Mouse (Mus musculus) left cerebral cortex, adult 8-10 months (tissue): ENCODE results near the gene Gm10282. TPM values are rescaled to one million over a fixed set of nuclear protein-coding genes. Genes with fewer than 3 reads are reported as not detected.

Experiments
- DNase-seq, 2 experiments: peaks; one replicate each; pipeline ENCODE4 v3.0.0; 2022; ENCODE audit warnings: low spot score in 2 of 2
- total RNA-seq, 4 experiments: library from RNA; stranded (reverse); gene quantifications; 2 replicates each; pipeline ENCODE4 v1.2.4; 2022

Gene Gm10282
- total RNA-seq, 4 experiments from 2014 or later: 5.1 to 8.2 (median 6.0) TPM

GRCm38 (mm10) chr8:72300654-72301400 is 4.2 kb downstream of the Gm10282 start:
- DNase-seq: no peak

GRCm38 (mm10) chr8:72298928-72299327 is 6.1 kb downstream of the Gm10282 start:
- no peak for DNase-seq

- no peak for DNase-seq
Measured at GRCm38 (mm10) chr8:72296561-72296960, 8.5 kb downstream of the Gm10282 start.

GRCm38 (mm10) chr8:72295679-72296078 is 9.4 kb downstream of the Gm10282 start:
- peak; percentile 32 to 54 for DNase-seq

- DNase-seq: no peak
Measured at GRCm38 (mm10) chr8:72295125-72295524, 9.9 kb downstream of the Gm10282 start.

- DNase-seq: no peak
Measured at GRCm38 (mm10) chr8:72293309-72293708, 11.8 kb downstream of the Gm10282 start.

- no peak for DNase-seq
Measured at GRCm38 (mm10) chr8:72291104-72291503, 14.0 kb downstream of the Gm10282 start.

GRCm38 (mm10) chr8:72289051-72289450 is 16.0 kb downstream of the Gm10282 start:
- no peak for DNase-seq

- no peak for DNase-seq
Measured at GRCm38 (mm10) chr8:72285285-72285684, 19.8 kb downstream of the Gm10282 start.

- no peak for DNase-seq
Measured at GRCm38 (mm10) chr8:72281634-72282033, 23.4 kb downstream of the Gm10282 start.

- no peak for DNase-seq
Measured at GRCm38 (mm10) chr8:72279151-72279550, 25.9 kb downstream of the Gm10282 start.

- DNase-seq: no peak
Measured at GRCm38 (mm10) chr8:72277244-72277643, 27.8 kb downstream of the Gm10282 start.

- no peak for DNase-seq
Measured at GRCm38 (mm10) chr8:72273807-72274206, 31.3 kb downstream of the Gm10282 start.

GRCm38 (mm10) chr8:72273111-72273770 is 31.8 kb downstream of the Gm10282 start:
- no peak for DNase-seq

GRCm38 (mm10) chr8:72272361-72272760 is 32.7 kb downstream of the Gm10282 start:
- DNase-seq: no peak

GRCm38 (mm10) chr8:72271691-72272090 is 33.4 kb downstream of the Gm10282 start:
- no peak for DNase-seq

- DNase-seq: no peak
Measured at GRCm38 (mm10) chr8:72271051-72271660, 33.9 kb downstream of the Gm10282 start.

- DNase-seq: no peak
Measured at GRCm38 (mm10) chr8:72270606-72271005, 34.5 kb downstream of the Gm10282 start.

GRCm38 (mm10) chr8:72268356-72268755 is 36.7 kb downstream of the Gm10282 start:
- DNase-seq: no peak

- no peak for DNase-seq
Measured at GRCm38 (mm10) chr8:72267106-72267505, 38.0 kb downstream of the Gm10282 start.

- DNase-seq: no peak
Measured at GRCm38 (mm10) chr8:72266671-72267070, 38.4 kb downstream of the Gm10282 start.

GRCm38 (mm10) chr8:72265342-72265741 is 39.7 kb downstream of the Gm10282 start:
- no peak for DNase-seq
